Mouse (Mus musculus) NIH3T3 (cell line): ENCODE results near the gene Ptgfrn.
A peak's percentile ranks its signal among the peaks of the same experiment; 100 is the strongest.

Source experiments
- DNase-seq: peaks from one replicate; pipeline ENCODE4 v3.0.0-alpha.2; 2012; ENCODE audit warnings: low read depth

The Ptgfrn gene

DNA sequence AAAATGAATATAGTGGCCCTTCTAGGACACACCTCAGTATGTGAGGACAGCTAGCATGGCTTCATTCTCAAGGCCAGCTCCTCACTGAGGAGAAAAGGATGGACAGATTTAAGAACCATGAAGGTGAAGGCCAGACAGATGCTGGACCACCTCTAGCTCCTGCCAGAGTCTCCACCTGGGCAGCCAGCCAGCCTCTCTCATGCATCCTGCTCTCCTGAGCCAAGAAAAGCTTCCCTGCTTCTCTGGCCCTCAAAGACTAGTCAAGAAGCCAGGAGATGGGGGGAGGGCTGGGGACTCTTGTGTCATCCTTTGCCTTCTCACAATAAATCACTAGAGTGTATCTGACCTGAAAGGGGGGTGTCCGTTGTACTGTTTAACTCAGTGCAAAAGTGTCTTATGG is 31.7 kb downstream of the Ptgfrn start:
- DNase-seq = peak; percentile 74

DNA sequence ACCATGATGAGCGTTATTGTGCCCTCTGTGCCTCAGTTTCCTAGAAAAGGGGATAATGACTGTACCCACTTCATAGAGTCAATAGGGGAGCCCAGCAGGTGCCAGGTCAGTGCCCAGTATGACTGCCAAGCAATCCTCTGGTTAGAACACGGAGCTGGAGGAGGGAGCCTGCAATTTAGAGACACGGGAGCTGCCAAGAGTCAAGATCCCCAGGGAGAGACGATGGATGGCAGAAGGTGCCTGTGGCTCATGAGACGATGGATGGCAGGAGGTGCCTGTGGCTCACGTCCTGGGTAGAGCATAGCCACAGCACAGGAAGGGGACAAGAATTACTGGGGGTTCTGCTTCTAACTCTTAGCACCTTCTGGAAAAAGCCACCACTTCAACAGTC is 32.4 kb downstream of the Ptgfrn start:
- no peak for DNase-seq

DNA sequence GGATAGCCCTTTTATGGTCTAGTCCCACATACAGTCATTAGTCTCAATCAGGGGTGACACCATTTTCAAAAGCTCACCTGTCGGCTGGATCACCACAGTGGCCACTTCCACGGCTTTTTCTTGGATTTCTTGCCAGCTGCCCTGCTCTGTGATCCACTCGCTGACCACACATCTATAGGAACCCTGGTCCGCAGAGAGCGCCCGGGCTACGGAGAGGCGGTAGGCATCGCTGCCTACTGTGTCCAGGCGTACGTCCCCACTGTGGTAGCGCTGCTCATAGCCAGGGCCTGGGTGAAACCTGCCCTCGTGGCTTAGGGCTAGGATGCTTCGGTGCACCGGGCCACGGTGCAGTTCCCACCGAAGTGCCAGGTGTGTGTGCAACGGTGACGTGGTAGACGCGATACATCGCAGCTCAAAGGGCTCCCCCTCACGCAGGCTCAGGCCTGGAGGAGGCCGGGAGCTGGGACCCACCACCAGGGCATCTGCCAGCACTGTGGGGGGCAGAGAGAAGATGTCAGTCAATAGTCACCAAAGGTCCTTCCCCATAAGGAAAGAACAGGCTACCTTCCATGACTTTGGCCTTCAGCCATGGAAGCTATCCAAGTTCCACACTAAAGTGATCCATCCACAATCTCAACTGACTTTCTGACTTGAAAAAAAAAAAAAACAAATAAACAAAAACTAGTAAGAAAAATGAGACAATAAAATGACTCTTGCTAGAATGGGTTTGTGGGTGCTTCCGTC is 32.9 kb downstream of the Ptgfrn start:
- no peak for DNase-seq

DNA sequence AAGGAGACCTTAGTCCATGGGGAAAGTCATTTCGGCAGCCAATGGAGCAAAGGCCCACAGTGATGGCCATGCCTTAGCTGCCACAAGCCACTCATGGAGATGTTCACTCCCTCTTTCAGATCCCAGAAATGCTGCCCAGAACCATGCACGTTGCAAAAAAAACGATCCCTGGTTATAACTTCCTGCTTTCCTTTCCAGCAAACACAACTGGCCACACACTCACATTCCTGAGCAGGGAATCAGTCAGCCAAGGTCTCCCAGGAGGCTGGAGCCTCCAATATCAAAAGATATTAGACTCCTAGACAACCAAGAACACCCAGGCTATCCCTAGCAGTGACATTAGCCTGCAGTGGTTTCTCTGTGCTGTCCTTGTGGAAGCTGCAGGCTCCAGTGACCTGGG is 34.2 kb downstream of the Ptgfrn start:
- peak; percentile 68 for DNase-seq

DNA sequence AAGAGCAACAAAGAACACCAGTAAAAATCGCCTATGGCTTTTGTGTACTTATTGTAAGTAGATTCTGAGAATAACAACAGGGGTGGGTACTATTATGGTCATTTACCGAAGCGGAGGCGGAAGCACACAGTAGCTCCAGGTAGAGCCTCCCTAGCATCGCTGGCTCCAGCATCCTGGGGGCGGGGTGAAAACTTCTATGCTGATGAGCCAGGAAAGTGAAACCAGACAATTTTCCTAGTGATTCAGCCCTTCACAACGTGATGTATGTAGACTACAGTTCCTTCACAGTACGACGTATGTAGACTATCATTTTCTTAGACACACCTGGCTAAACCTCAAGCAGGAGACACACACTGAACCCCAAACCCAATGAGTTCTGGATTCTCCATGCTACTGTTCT is 36.7 kb downstream of the Ptgfrn start:
- DNase-seq = peak; percentile 44

DNA sequence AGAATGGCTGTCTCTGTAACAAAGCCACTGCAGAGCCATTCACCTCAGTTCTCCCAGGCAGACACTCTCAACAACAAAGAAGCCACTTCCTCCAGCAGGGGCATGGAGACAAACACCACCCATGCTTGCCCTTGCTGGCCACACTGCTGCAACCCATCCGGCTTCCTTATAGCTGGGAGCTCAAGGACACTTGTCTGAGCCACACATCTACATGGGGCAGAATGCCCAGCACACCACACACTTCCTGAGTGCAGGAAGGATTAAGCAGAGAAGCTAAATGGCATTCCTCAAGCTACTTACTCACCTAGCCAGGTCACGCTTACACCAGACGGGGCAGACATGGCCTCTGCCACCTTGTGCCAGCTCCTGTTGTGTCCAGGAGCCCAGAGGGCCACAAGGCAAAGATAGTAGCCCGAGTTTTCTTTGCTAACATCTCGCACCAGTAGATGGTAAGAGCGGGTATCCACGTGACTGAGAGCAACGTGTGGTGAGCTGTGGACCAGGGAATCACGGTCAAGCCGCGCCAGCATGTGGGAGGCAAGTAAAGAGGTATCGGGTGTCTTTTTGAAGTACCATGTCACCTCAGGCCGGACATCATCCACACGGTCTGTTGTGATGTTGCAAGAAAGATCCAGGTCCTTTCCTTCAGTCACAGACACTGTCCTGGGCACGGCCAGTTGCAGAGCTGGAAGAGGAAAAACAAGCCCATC is 37.4 kb downstream of the Ptgfrn start:
- DNase-seq = no peak

DNA sequence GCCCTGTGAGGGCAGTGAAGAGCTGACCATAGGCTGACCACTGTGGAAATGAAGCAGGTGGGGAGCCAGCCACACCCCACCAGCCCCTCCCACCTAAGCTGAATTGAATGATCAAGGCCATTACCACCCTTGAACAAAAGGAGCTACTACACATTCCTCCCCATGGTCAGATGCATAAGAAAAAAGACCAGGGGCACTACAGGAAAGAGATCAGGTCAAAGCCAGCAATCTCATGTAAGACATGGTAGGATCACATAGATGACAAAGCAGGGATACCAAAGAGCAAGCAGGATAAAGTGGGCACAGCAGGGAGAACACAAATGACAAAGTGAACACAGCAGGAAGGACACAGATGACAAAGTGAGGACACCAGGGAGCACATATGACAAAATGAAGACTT is 38.5 kb downstream of the Ptgfrn start:
- no peak for DNase-seq

DNA sequence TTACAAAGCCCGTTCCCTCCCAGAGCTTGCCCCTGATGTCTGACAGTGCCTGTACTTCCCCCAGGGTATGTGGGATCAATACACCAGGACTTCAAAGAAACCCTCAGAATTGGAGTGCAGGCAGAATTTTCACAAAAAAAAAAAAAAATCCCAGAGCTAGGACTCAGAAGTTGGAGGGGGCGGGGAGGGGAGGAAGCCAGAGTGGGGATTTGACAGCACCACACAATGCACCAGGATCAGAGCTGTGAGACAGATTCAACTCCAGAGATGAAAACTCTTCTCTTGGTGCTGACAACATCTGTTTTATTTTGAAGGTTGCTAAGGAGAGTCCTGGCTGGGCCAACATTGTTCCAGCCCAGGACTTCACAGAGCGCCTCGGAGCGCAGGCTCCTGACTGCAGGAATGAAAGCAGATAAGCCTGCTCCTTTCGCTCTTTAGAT is 39.3 kb downstream of the Ptgfrn start:
- DNase-seq = peak; percentile 63

DNA sequence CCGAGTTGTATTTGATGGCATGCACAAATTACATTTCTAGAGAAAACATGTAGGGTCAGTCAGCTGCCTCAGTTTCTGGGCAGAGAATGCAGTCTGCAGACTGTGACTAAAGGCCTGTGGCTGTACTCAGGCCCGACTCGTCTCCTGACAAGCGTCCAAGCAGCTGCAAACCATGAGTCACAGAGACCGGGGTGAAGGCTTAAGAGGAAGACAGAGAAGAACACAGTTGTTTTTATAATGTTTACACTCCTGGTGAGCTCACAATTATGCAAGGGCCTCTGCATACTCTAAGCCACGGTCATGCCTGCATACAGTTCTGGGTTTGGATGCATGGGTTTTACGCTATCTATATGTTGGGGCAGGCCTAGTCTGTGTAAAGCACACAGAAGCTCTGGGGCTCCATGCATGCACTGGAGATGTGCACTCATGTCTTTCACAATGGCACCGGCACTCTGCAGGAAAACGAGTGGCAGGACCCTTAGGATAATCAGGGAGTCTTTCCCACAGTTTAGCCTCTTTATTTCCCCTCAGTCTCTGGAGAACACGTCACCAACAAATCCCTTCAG is 39.8 kb downstream of the Ptgfrn start:
- DNase-seq = peak; percentile 94

DNA sequence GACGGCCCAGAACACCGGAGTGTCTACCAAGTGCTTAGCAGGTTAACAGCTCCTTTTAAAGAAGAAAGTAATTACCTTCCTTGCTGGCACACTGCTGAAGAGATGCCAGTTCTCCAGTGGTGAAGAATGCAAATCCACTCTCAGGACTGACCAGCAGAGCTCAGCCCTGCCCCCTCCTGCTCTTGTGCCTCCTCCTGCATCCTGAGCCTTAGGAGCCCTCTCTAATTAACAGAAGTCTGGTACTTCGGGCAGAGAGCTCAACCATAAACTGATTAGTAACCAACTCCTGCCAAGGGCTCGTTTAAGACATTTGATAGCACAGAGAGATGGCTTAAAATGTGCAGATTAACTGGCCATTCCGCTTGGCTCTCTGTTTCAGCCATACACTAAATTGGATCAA is 41.4 kb downstream of the Ptgfrn start:
- DNase-seq = no peak

DNA sequence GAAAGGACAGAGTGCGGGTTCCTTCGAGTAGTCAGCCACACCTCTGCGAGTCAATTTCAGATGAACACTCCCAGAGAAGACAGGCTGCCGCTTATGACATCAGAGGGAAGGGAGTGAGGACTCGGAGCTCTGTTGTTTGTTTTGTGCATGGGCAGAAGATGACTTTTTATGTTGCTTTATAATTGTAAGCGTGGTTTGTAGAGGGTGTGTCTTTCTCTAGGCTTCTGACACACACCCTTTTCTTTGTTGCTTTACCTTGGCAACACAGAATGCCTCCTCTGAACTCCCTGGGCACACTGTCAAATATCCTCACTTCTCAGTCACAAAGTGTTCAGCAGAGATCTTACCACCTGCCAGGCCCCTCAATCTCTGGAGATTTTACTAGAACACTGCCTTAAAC is 43.9 kb downstream of the Ptgfrn start:
- peak; percentile 50 for DNase-seq

DNA sequence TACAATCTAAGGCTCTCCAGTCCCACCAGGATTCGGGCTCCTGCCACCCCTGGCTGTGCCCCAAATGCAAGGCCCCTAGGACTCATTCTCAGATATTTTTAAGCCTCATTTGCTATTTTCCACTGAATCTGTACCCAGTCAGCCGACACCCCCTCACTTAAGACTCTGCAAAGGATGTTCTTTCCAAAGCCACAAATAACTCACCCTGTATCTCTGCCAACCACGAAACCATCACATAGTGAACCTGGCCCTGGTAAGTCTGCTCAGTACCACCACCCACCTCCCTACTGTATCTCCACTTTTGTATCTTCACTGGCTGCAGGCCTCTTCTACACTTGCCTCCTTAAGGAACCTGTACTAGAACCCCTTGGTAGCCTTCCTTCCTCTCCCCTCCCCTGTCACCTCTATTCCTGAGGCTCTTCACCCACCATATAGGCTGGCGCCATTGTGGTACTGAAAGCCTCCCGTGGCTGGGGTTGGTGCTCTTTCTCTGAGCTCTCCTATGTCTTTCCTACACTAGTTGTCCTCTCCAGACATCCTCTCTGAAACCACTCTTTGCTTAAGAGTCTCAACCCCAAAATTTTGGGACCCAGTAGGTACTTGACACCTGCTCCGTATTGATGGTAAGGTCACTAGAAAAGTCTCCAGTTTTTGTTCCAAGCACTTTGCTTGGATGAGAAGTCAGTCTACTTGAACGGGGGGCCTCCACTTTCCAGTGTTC is 48.1 kb downstream of the Ptgfrn start:
- no peak for DNase-seq

DNA sequence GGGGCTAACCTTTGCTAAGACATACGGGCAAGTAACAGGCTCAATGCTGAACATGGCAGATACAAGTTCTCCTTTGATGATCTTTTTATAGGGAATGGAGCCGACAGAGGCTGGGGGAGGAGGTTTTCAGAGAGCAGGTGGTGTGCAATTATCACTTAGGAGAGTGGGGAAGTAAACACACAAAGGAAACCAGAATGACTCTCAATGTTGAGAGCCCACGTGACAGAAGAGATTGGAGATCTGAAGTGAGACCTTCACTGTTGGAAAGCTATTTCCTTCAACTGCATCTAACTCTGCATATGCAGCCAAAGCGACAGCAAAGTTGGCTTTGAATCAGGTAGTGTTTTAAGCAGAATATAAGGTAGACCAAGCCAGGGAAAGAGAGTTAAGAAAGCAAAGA is 50.9 kb downstream of the Ptgfrn start:
- no peak for DNase-seq

DNA sequence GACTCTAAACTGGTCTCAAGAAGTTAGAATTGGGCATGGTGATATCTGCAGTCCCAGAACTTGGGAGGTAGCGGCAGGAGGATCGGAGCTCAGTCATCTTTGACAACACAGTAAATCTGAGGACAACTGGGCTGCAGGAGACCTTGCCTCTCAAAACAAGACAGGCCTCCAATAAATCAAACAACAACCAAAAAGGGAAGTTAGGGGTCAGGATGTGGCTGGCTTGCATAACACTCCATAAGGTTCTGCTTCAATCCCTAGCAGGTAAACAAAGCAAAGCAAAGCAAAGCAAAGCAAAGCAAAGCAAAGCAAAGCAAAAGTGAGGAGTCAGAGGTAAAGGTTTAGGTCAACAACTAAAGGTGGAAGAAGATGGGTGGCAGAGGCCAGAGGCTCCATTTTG is 51.9 kb downstream of the Ptgfrn start:
- DNase-seq = no peak

DNA sequence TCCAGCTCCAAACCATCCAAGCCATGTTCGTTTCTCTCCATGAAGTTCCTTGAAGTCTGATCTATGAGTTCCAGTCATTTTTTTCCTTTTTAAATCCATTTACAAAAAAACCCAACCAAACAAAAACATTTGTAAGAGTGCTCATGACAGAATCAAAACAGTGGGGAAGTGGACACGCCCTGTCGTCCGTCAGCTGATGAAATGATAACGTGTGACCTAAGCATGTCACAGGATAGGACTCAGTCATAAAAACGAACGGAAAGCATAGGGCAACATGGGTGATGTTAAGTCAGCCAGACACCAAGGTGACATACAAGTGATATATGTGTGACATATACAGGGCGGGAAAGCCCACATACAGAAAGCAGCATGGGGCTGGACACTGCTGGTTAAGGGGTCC is 54.9 kb downstream of the Ptgfrn start:
- no peak for DNase-seq

DNA sequence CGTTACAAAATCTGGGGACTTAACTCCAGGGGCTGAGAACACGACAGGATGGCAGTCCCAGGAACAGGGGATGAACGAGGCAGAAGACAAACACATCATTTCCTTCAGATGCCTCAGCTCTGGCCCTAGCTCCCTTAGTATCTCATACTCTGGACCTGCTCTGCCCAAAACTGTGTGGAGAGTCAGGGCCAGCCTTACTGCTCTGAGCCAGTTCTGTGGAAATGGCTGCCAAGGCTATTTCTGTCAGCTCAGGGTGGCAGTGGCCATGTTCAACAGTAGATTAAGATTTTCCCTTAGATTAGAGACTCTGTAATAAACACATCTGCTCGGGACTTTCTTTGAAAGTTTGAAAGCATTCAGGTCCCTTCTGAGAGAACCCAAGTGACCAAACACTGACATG is 58.5 kb downstream of the Ptgfrn start:
- no peak for DNase-seq

DNA sequence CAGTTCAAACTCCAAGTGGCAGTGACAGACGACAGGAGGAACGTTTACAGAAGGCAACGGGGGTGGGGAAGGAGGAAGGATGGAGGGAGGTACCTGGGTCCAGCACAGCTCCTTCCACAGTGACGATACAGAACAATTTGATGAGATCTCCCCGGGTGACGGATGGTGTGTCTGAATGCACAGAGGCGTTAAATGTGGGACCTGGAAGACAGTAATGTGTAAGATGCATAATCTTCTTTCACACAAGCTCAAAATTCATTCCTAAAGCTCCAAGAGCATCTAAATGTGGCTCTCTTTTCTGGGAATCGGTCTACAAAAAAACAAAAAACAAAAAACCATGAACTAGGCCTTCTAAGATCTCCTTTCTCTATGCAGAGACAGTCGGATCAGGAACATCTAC is 60.1 kb downstream of the Ptgfrn start:
- no peak for DNase-seq

DNA sequence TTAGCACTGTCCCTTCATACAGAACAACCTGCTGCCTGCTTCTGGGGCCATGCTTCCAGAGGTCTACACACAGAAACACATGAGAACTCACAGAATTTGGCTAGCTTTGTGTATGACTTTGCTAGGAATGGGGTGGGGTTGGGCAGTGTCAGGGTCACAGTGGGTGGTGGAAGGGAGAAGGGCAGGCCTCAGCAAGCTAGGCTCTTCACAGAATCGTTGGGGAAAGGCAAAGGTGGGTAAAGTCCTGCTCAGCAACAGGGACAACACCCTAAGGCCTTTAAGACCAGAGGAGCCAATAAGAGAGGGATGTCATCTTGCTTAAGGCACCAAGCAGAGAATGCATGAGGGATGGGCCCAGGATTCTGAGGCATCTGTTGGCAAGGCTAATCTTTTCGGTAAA is 61.3 kb downstream of the Ptgfrn start:
- no peak for DNase-seq

DNA sequence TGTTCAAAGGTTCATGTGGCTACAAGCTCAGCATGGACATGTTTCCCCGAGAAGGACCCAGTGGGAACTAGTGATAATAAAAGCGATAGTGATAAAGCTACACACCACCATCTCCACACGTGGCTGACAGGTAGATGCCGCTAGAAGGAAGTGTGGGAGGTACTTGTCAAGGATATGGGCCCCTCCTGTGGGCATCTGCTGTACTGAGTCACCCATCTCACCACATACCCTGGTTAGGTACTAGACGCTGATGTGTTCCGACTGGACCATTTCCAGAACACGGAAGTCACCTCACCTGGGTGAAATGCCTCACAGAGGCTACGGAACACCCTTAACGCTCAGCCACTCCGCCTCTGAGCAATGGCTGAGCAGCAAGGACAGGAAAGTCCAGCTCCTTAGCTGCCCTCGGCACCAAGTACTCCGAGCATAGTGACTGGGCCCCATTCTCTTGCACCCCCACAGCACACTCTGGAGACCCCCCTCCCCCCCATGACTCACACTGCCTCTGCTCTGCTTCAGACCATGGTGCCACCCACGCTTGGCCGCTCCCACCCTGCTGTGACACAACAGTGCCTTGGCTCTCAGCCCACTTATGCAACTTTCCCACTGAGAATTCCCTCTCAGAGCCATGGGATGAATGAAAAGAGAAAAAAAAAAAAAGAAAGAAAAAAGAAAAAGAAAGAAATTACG is 62.3 kb downstream of the Ptgfrn start:
- peak; percentile 93 for DNase-seq

DNA sequence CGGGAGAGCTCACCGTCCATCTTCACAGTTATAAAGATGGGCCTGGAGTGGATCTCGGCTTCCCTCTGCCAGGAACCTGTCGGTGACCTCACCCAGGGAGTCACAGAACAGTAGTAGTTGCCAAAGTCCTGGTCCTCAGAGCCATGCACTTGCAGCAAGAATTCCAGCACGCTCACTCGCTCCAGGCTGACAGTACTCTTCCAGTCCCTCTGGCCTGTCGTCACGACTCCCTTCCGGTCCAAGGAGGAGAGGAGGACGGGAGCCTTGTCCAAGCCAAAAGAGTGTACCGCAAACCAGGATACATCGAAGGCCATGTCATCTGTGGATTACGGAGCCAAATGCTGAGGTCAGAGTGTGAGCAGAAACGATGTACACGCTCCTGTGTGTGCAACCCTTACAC is 64.6 kb downstream of the Ptgfrn start:
- DNase-seq = no peak

DNA sequence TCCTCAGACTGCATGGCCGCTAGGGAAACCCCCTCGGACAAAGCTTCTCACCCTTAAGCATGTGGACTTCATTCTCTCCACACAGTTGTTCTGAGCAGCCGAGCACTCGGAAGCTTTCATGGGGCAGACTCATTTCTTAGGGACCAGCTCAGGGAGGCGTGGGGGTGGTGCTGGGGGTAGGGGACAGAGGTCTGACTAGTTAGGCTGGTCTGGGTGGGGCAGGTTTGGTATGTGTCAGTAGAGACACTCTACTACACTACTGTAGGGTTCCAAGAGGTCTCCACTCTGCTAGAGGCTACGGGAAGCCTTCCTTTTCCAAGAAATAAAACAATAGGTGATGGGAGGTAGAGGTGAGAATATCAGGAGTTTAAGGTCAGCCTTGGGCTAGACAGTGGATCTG is 65.4 kb downstream of the Ptgfrn start:
- no peak for DNase-seq

DNA sequence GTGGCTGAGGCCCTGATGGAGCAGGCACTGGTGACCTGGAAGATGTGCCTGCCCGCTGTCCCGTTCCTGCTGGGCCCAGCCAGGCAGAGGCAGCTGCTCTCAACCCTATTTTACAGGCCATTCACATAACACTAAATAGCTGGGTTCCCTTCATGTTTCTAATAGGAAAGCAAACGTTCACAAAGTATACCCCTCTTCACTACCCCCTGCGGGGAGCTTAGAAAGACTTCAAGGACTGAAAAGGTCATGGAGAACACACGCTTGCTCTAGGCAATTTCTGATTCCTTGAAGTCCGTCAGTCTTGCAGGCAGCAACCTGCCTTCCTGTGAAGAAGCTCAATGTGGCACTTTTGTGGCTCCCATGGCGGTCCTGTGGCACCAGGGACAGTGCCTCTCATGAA is 68.1 kb downstream of the Ptgfrn start:
- DNase-seq = no peak
